Mouse (Mus musculus): ENCODE measurements around the gene D17H6S53E. TPM values are rescaled to one million over a fixed set of nuclear protein-coding genes. Genes with fewer than 3 reads are reported as not detected.

The D17H6S53E gene
- polyA plus RNA-seq, 1 experiment from 2014 or later = 9.7 TPM

- Histone ChIP-seq H3K4me2 (ENCODE audit: low read depth, low read length) (no peak overlapping the region), H3K4me3 (ENCODE audit: low read depth, low read length) (no peak overlapping the region), H3K27ac (ENCODE audit: low read depth, low read length) (no peak overlapping the region), H3K36me3 (ENCODE audit: control insufficient read depth, insufficient read depth, low read length) (peaks cover 61% of the 10 kb centered on the region), H3K4me1 (ENCODE audit: control insufficient read depth, insufficient read depth, low read length) (no peaks in the 10 kb centered on the region), H3K27me3 (ENCODE audit: control insufficient read depth, insufficient read depth, low read length) (no peaks in the 10 kb centered on the region), H3K9me3 (ENCODE audit: control insufficient read depth, low read length) (no peaks in the 10 kb centered on the region), H3K9ac (replicated peaks; ENCODE audit: low read depth, low read length) (no peak overlapping the region)
- ATAC-seq (ENCODE audit: low read depth) = no peak
- WGBS = 84% methylated on average over 12 of the region's 12 CpGs
These were observed 29.6 kb upstream of the D17H6S53E start for GRCm38 (mm10) chr17:35096597-35096996.

- no peak overlapping the region for H3K4me3 ChIP-seq (ENCODE audit: low read depth, low read length)
- H3K36me3 ChIP-seq (ENCODE audit: control insufficient read depth, insufficient read depth, low read length) = peaks cover 65% of the 10 kb centered on the region
- no peak for ATAC-seq (ENCODE audit: low read depth)
These were observed 29.0 kb upstream of the D17H6S53E start for GRCm38 (mm10) chr17:35097164-35097655.

GRCm38 (mm10) chr17:35100196-35100765 is 25.9 kb upstream of the D17H6S53E start:
- 83% methylated on average over 10 of the region's 10 CpGs for WGBS
- H3K4me2 ChIP-seq (ENCODE audit: low read depth, low read length) = no peak overlapping the region
- H3K4me3 ChIP-seq (ENCODE audit: low read depth, low read length) = no peak overlapping the region
- no peak overlapping the region for H3K9ac ChIP-seq (replicated peaks; ENCODE audit: low read depth, low read length)
- H3K27ac ChIP-seq (ENCODE audit: low read depth, low read length) = no peak overlapping the region
- no peaks in the 10 kb centered on the region for H3K9me3 ChIP-seq (ENCODE audit: control insufficient read depth, low read length)
- H3K27me3 ChIP-seq (ENCODE audit: control insufficient read depth, insufficient read depth, low read length) = no peaks in the 10 kb centered on the region
- no peak for ATAC-seq (ENCODE audit: low read depth)
- H3K4me1 ChIP-seq (ENCODE audit: control insufficient read depth, insufficient read depth, low read length) = no peaks in the 10 kb centered on the region
- H3K36me3 ChIP-seq (ENCODE audit: control insufficient read depth, insufficient read depth, low read length) = peaks cover 71% of the 10 kb centered on the region

More at GRCm38 (mm10) chr17:35097164-35097655, 29.0 kb upstream of the D17H6S53E start:
- 90% methylated on average over 12 of the region's 12 CpGs for WGBS
- H3K4me1 ChIP-seq (ENCODE audit: control insufficient read depth, insufficient read depth, low read length) = no peaks in the 10 kb centered on the region
- no peak overlapping the region for H3K4me2 ChIP-seq (ENCODE audit: low read depth, low read length)
- no peak overlapping the region for H3K9ac ChIP-seq (replicated peaks; ENCODE audit: low read depth, low read length)
- no peaks in the 10 kb centered on the region for H3K27me3 ChIP-seq (ENCODE audit: control insufficient read depth, insufficient read depth, low read length)
- H3K27ac ChIP-seq (ENCODE audit: low read depth, low read length) = no peak overlapping the region
- no peaks in the 10 kb centered on the region for H3K9me3 ChIP-seq (ENCODE audit: control insufficient read depth, low read length)

- Histone ChIP-seq H3K4me1 (ENCODE audit: control insufficient read depth, insufficient read depth, low read length) (no peaks in the 10 kb centered on the region), H3K4me2 (ENCODE audit: low read depth, low read length) (no peak overlapping the region), H3K9me3 (ENCODE audit: control insufficient read depth, low read length) (no peaks in the 10 kb centered on the region), H3K9ac (replicated peaks; ENCODE audit: low read depth, low read length) (no peak overlapping the region), H3K4me3 (ENCODE audit: low read depth, low read length) (no peak overlapping the region), H3K36me3 (ENCODE audit: control insufficient read depth, insufficient read depth, low read length) (peaks cover 66% of the 10 kb centered on the region), H3K27ac (ENCODE audit: low read depth, low read length) (no peak overlapping the region), H3K27me3 (ENCODE audit: control insufficient read depth, insufficient read depth, low read length) (no peaks in the 10 kb centered on the region)
- WGBS = 92% methylated on average over 11 of the region's 11 CpGs
- ATAC-seq (ENCODE audit: low read depth) = no peak
These were observed 25.0 kb upstream of the D17H6S53E start for GRCm38 (mm10) chr17:35101161-35101560.

- Histone ChIP-seq H3K36me3 (ENCODE audit: control insufficient read depth, insufficient read depth, low read length) (peaks cover 60% of the 10 kb centered on the region), H3K9me3 (ENCODE audit: control insufficient read depth, low read length) (no peaks in the 10 kb centered on the region), H3K4me1 (ENCODE audit: control insufficient read depth, insufficient read depth, low read length) (no peaks in the 10 kb centered on the region), H3K27ac (ENCODE audit: low read depth, low read length) (no peak overlapping the region), H3K9ac (replicated peaks; ENCODE audit: low read depth, low read length) (no peak overlapping the region), H3K4me2 (ENCODE audit: low read depth, low read length) (no peak overlapping the region), H3K27me3 (ENCODE audit: control insufficient read depth, insufficient read depth, low read length) (no peaks in the 10 kb centered on the region), H3K4me3 (ENCODE audit: low read depth, low read length) (no peak overlapping the region)
- WGBS = 76% methylated on average over 8 of the region's 8 CpGs
- no peak for ATAC-seq (ENCODE audit: low read depth)
These were observed 23.9 kb upstream of the D17H6S53E start for GRCm38 (mm10) chr17:35102299-35102698.

- no peak overlapping the region for H3K9ac ChIP-seq (replicated peaks; ENCODE audit: low read depth, low read length)
- H3K4me1 ChIP-seq (ENCODE audit: control insufficient read depth, insufficient read depth, low read length) = no peaks in the 10 kb centered on the region
- ATAC-seq (ENCODE audit: low read depth) = no peak
- H3K27ac ChIP-seq (ENCODE audit: low read depth, low read length) = no peak overlapping the region
- no peaks in the 10 kb centered on the region for H3K27me3 ChIP-seq (ENCODE audit: control insufficient read depth, insufficient read depth, low read length)
- H3K9me3 ChIP-seq (ENCODE audit: control insufficient read depth, low read length) = no peaks in the 10 kb centered on the region
- no peak overlapping the region for H3K4me3 ChIP-seq (ENCODE audit: low read depth, low read length)
- 79% methylated on average over 6 of the region's 6 CpGs for WGBS
- no peak overlapping the region for H3K4me2 ChIP-seq (ENCODE audit: low read depth, low read length)
- H3K36me3 ChIP-seq (ENCODE audit: control insufficient read depth, insufficient read depth, low read length) = peaks cover 55% of the 10 kb centered on the region
These were observed 22.9 kb upstream of the D17H6S53E start for GRCm38 (mm10) chr17:35103221-35103690.

GRCm38 (mm10) chr17:35104079-35104478 is 22.1 kb upstream of the D17H6S53E start:
- no peak overlapping the region for H3K4me3 ChIP-seq (ENCODE audit: low read depth, low read length)
- no peak overlapping the region for H3K9ac ChIP-seq (replicated peaks; ENCODE audit: low read depth, low read length)
- WGBS = 96% methylated on average over 7 of the region's 7 CpGs
- peaks cover 47% of the 10 kb centered on the region for H3K36me3 ChIP-seq (ENCODE audit: control insufficient read depth, insufficient read depth, low read length)
- H3K9me3 ChIP-seq (ENCODE audit: control insufficient read depth, low read length) = no peaks in the 10 kb centered on the region
- no peak overlapping the region for H3K4me2 ChIP-seq (ENCODE audit: low read depth, low read length)
- ATAC-seq (ENCODE audit: low read depth) = no peak
- H3K27me3 ChIP-seq (ENCODE audit: control insufficient read depth, insufficient read depth, low read length) = no peaks in the 10 kb centered on the region
- no peak overlapping the region for H3K27ac ChIP-seq (ENCODE audit: low read depth, low read length)
- H3K4me1 ChIP-seq (ENCODE audit: control insufficient read depth, insufficient read depth, low read length) = no peaks in the 10 kb centered on the region

GRCm38 (mm10) chr17:35104754-35105153 is 21.4 kb upstream of the D17H6S53E start:
- Histone ChIP-seq H3K4me1 (ENCODE audit: control insufficient read depth, insufficient read depth, low read length) (no peaks in the 10 kb centered on the region), H3K9me3 (ENCODE audit: control insufficient read depth, low read length) (no peaks in the 10 kb centered on the region), H3K4me2 (ENCODE audit: low read depth, low read length) (no peak overlapping the region), H3K36me3 (ENCODE audit: control insufficient read depth, insufficient read depth, low read length) (peaks cover 40% of the 10 kb centered on the region), H3K9ac (replicated peaks; ENCODE audit: low read depth, low read length) (no peak overlapping the region), H3K4me3 (ENCODE audit: low read depth, low read length) (no peak overlapping the region), H3K27me3 (ENCODE audit: control insufficient read depth, insufficient read depth, low read length) (no peaks in the 10 kb centered on the region), H3K27ac (ENCODE audit: low read depth, low read length) (no peak overlapping the region)
- 81% methylated on average over 6 of the region's 6 CpGs for WGBS
- no peak for ATAC-seq (ENCODE audit: low read depth)

- H3K4me3 ChIP-seq (ENCODE audit: low read depth, low read length) = no peak overlapping the region
- no peaks in the 10 kb centered on the region for H3K27me3 ChIP-seq (ENCODE audit: control insufficient read depth, insufficient read depth, low read length)
- no peak overlapping the region for H3K4me2 ChIP-seq (ENCODE audit: low read depth, low read length)
- H3K9me3 ChIP-seq (ENCODE audit: control insufficient read depth, low read length) = no peaks in the 10 kb centered on the region
- 27% methylated on average over 13 of the region's 13 CpGs for WGBS
- ATAC-seq (ENCODE audit: low read depth) = no peak
- H3K27ac ChIP-seq (ENCODE audit: low read depth, low read length) = no peak overlapping the region
- no peaks in the 10 kb centered on the region for H3K4me1 ChIP-seq (ENCODE audit: control insufficient read depth, insufficient read depth, low read length)
- H3K36me3 ChIP-seq (ENCODE audit: control insufficient read depth, insufficient read depth, low read length) = peaks cover 29% of the 10 kb centered on the region
- H3K9ac ChIP-seq (replicated peaks; ENCODE audit: low read depth, low read length) = no peak overlapping the region
These were observed 20.3 kb upstream of the D17H6S53E start for GRCm38 (mm10) chr17:35105740-35106389.

Data from neural tube, embryonic 14.5 days (tissue).